Mouse (Mus musculus): ENCODE results near the gene Pi4ka. TPM values are rescaled to one million over a fixed set of nuclear protein-coding genes. Genes with fewer than 3 reads are reported as not detected.

Gene Pi4ka
- total RNA-seq (2021), result 100 to 1,000 TPM; 346 to 353 TPM

DNA sequence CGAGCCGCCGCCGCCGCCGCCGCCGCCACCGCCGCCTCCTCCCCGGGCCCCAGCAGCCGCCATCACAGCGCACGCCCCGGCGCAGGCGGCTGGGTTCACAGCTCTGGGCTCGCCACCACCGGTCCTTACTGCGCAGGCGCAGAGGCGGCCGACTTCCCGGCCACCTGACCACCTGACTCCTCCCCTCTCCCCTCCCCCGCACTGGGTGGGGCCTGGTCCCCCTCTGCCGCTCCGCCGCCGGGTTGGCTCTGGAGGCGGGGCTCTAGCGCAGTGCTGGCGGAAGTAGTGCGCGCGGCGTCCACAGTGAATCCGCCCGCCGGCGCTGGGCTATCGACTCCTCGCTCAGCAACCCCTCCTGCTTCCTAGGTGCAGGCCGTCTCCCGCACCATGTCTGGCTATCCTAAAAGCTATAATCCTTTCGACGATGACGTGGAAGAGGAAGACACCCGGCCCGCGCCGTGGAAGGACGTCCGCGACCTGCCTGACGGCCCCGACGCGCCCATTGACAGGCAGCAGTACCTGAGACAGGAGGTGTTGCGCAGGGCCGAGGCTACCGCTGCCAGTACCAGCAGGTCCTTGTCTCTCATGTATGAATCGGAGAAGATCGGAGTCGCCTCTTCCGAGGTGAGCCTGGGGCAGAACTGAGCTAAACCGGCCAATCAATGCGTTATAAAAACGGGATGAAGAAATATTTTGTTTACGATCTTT lies at the start of gene Pi4ka, which contains the start of gene Snap29:
Gene Pi4ka (minus strand): TSS at position 579 of the 708 bp plus-strand sequence.
Gene Snap29 (plus strand): TSS at position 251 of the 708 bp plus-strand sequence.
- intact Hi-C loops (cut with DNase I), result loop anchor here (5.0 to 10.0 kb wide), 2 partner anchors 46 to 129 kb away; partner anchors contain the start of genes Crkl and Thap7
- peak; percentile 99 to 100 for DNase-seq (ENCODE audit: low spot score in 2 of 2)

DNA sequence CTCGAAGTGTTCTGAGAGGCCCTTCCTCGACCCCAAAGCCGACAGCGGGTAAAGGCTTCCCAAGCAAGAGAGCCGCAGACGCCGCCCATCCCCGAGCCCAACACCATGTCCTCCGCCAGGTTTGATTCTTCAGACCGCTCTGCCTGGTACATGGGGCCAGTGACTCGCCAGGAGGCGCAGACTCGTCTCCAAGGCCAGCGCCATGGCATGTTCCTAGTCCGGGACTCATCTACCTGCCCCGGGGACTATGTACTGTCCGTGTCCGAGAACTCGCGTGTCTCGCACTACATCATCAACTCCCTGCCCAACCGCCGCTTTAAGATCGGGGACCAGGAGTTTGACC lies 46.2 kb upstream of the Pi4ka start:
- intact Hi-C loops (cut with DNase I), result loop anchor here (5.0 kb wide), 1 partner anchor 45 kb away; the partner anchor contains the start of genes Pi4ka and Snap29
- peak in 1 of 2 experiments; percentile 61 for DNase-seq (ENCODE audit: low spot score in 2 of 2)

DNA sequence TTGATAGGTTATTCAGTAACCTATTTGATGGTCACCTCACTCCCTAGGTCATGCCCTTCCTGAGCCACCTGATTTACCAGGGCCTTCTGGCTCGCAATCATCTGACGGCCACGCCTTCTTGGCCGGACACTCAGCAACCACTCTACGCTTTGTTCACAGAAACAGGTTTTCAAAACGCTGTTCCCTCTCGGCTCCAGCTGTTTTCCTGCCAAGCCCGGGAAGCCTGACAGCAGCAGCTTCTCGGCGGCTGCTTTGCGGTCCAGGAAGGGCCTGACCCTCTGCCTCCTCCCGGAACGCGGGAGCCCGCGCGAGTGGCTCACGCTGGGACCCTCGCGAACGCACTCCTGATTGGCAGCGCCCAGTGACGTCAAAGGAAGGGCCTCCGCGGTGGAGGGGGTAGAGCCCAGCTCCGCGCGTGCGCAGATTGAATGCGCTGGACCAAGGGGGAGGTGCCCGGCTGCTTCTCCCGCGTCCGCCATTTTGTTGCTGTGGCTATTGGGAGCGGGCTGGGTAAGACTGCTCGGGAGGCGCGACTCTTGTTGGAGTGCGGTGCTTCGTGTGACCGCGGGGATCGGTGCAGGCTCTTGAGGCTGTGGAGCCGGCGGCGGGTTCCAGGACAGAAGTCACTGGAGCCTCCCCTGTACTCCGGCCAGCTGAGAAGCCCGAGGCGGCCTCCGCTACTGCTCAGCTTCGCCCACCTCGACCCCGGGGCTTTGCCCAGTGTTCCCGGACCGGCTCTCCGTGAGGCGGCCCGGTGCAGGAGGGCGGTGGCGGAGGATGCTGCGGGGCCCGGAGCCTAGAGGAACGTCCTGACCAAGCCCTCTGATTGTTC lies 45.6 kb upstream of the Pi4ka start, which contains the start of gene Crkl:
Gene Crkl (plus strand): TSS at position 447 of the 832 bp plus-strand sequence.
- intact Hi-C loops (cut with DNase I), result loop anchor here (5.0 kb wide), 1 partner anchor 44 kb away; the partner anchor contains the start of genes Pi4ka and Snap29
- DNase-seq (ENCODE audit: low spot score in 2 of 2), result peak; percentile 98

DNA sequence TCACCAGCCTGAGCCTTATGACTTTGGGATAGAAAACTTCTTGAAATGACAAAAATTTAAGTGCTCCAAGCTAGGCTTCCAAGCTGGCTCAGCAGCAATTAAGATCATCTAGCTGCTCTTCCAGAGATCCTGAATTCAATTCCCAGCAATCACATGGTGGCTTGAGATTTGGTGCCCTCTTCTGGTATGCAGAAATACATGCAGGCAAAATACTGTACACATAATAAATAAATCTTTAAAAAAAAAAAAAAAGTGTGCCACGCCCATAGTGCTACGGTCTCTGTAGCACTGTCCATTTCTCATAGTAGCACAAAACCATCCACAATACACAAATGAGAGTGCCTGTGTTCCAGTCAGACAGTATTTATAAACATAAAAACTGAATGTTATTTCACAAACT lies 26.5 kb upstream of the Pi4ka start:
- DNase-seq (ENCODE audit: low spot score in 2 of 2), result no peak
- intact Hi-C loops (cut with DNase I), result no loop called here

DNA sequence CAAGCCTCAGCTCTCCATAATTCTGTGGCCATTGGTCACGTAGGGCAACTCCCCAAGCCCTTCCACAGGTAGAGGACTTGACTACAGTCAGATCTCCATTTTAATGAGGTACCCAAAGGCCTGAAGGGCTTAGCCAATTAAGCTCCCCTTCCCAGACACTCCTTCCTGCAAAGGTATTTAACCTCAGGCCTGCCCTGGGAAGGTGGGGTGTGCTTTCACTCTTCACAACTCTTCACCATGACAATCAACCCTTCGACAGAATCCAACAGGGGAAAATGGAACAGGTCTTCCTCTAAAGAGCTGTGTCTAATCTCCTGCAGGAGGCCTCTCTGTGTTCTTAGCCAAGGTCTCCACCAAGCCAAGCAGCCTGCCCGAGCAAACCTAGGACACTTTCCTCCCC lies 16.9 kb upstream of the Pi4ka start:
- no peak for DNase-seq (ENCODE audit: low spot score in 2 of 2)
- intact Hi-C loops (cut with DNase I), result no loop called here

DNA sequence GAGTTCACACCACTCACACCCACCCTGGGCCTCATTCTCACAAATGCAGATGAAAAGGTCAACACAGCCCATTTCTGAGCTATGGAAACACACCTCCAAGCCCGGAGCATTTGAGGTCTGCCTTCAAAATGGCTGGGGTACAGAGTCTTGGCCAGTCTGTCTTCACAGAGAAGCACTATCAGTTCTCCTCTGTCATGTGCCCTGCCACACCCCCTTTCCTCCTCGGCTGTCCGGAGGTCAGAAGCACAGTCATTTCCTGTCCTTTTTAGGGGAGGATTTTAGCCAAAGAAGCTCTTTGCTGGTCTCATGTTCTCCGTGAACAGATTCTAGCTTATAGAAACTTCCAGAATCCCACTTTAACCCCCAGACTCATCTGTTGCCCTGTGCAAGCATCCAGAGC lies 4.1 kb upstream of the Pi4ka start:
- no peak for DNase-seq (ENCODE audit: low spot score in 2 of 2)

DNA sequence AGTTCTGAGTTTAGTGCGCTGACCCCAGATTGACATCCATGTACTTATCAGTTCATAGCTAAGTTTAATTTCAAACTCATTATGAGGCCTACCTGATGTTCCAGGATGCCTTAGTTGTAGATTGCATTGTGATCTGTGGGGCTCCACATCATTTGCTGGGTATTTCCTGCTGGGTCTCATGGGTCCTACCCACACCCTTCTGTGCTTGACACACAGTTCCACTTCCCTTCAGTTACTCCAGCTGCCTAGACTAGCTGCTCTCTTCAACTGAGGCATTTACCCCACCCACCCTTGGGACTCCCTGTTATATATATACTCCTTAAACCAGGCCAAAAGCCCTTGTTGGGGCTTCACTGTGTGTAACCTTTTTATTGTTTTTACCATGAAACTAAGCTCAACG lies 2.9 kb upstream of the Pi4ka start:
- intact Hi-C loops (cut with DNase I), result loop anchor here (5.0 to 10.0 kb wide), 2 partner anchors 43 to 126 kb away; partner anchors contain the start of genes Crkl and Thap7
- no peak for DNase-seq (ENCODE audit: low spot score in 2 of 2)

More for the DNA sequence above, 4.1 kb upstream of the Pi4ka start:
- intact Hi-C loops (cut with DNase I), result no loop called here

DNA sequence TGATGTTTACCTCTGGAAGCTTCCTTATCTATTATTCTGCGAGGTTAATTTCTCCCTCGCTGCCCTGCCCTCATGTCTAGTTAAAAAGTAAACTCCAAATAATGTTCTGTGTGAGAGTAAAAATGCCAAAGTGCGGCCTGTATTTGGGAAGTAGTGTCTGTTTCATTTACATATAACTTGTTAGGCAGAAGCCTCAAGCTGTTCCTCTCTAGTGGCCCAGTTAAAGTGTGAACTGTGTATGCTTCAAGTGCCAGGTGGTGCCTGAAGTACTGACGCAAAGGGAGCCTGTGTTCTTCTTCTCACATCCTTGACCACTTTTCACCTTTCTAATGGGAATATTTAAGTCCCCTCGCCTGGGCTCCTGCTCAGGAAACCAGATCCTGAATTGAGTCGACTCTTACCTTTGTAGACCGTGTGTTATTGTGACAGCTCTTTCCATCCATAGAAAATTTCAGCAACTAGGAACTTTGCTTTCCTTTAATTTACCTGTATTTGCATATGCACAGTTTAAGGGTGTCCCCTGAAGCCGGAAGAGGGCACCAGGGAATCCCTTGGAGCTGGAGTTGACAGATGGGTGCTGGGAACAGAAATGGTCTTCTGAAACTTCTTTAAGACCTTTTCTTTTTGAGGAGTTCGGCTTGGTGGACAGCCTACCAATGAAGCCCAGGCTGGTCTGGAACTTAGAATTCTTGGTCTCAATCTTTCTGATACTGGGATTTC lies 558 bp upstream of the Pi4ka start:
- DNase-seq (ENCODE audit: low spot score in 2 of 2), result no peak
- intact Hi-C loops (cut with DNase I), result loop anchor here (5.0 to 10.0 kb wide), 2 partner anchors 46 to 128 kb away; partner anchors contain the start of genes Crkl and Thap7

DNA sequence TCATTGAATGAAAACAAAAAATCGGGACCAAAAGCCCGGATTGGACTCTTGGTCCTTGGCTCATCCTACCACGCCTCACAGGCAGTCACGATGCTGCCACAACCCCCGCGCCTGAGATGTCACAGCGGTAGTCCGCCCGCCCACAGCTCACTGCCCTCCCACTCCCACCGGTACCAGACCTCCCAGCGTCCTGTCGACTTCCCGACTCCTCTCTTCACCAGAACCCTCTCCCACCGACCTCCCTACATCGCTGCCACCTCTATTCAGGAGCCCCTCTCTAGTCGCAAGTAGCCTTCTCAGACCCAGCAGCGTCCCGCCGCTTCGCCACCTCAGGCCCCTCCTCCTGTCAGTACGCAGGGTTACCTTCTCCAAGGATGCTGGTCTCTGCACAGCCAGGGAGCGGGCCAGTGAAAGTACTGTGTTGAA lies 830 bp downstream of the Pi4ka start:
- intact Hi-C loops (cut with DNase I), result loop anchor here (5.0 to 10.0 kb wide), 2 partner anchors 47 to 130 kb away; partner anchors contain the start of genes Crkl and Thap7
- DNase-seq (ENCODE audit: low spot score in 2 of 2), result peak; percentile 86 to 90

DNA sequence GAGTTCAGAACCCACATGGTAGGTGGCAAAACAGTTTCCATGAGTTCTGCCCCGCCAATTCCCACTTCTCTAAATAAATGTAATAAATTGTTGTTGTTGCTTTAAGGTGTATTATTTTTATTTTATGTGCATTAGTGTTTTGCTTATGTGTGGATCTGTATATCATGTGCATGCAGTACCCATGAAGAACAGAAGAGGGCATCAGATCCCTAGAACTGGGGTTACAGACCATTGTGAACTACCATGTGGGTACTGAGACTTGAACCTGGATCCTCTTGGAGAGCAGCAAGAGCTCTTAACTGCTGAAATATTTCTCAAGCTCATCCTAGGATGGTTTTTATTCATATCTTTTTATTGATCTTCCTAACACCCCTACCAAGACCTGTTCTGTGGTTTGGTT lies 3.3 kb downstream of the Pi4ka start:
- intact Hi-C loops (cut with DNase I), result loop anchor here (10.0 kb wide), 1 partner anchor 132 kb away; the partner anchor contains the start of gene Thap7

DNA sequence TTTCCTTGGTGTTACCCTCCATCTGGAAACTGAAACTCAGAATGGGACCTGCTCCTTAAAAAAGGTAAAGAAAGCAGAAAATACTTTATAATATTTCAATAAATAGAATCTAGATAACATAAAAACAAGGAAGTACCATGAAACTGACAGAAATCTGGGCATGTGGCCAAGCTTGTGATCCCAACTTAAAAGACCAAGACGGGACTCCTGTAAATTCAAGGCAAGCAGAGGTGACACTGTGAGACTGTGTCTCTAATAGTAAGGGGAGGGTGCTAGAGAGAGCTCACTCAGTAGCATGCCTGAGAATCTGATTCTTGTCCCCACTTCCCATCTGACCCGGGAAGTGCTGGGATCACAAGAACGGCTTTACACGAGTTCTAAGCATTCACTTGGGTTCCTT lies 13.3 kb downstream of the Pi4ka start:
- DNase-seq (ENCODE audit: low spot score in 2 of 2), result no peak
- intact Hi-C loops (cut with DNase I), result no loop called here

More for the DNA sequence above, 3.3 kb downstream of the Pi4ka start:
- no peak for DNase-seq (ENCODE audit: low spot score in 2 of 2)

DNA sequence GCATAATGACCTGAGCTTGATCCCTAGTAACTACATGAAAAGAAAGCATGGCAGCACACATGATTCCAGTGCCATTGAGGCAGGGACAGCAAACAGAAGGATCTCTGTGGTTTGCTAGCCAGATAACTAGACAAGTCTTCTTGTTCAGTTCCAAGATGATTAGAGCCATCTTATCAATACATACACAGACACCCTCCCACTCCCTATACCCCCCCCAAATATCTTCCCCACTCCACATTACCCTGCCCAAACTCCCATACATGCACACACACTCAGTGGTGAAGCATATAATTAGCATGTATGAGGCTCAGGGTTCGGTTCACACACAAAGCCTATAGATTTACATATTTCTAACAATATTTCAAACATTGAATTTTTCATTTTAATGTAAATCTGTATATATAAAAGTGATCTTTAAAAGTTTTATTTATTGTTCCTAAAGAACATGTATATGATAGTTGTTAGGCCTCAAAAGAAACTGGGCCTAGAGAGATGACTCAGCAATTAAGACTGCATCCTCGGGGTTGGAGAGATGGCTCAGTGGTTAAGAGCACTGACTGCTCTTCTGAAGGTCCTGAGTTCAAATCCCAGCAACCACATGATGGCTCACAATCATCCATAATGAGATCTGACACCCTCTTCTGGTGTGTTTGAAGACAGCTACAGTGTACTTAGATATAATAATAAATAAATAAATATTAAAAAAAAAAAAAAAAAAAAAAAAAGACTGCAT lies 22.4 kb downstream of the Pi4ka start:
- intact Hi-C loops (cut with DNase I), result no loop called here
- DNase-seq (ENCODE audit: low spot score in 2 of 2), result no peak

DNA sequence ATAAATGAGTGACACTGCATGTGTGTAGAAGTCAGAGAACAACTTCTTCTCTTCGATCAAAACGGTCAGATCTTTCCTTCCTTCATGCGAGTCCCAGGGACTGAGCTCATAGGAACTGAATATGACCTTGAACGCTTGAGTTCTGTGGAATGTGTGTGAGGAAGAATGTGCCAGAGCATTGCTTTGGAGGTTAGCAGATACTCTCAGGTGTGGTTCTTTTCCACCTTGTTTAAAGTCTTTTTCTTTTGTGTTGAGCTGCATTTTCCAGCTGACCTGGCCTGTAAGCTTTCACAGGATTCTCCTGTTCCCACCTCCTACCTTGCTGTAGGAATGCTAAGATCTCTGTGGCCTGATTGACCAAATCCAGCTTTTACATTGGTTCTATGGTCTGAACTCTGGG lies 23.8 kb downstream of the Pi4ka start:
- no peak for DNase-seq (ENCODE audit: low spot score in 2 of 2)

DNA sequence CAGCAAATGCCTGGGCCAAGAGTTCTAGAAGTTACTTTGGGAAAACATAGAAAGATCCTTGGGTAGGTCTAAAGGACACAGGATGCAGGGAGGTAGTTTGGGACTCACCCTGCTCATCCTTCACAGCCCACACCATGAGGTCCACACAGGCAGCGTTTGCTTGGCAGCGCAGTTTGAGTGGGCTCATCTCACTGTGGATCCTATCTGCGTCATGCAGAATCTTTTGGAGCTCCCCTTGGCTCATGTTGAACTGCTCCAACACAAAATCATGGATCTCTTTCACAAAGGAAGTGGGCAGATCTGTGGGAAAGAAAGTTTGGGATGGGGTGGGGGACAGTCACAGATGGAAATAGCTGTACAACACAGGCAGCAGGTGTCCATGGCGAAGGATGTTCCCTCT lies 47.3 kb downstream of the Pi4ka start:
- intact Hi-C loops (cut with DNase I), result no loop called here
- DNase-seq (ENCODE audit: low spot score in 2 of 2), result peak in 1 of 2 experiments; percentile 34

More for the DNA sequence above, 23.8 kb downstream of the Pi4ka start:
- intact Hi-C loops (cut with DNase I), result no loop called here

DNA sequence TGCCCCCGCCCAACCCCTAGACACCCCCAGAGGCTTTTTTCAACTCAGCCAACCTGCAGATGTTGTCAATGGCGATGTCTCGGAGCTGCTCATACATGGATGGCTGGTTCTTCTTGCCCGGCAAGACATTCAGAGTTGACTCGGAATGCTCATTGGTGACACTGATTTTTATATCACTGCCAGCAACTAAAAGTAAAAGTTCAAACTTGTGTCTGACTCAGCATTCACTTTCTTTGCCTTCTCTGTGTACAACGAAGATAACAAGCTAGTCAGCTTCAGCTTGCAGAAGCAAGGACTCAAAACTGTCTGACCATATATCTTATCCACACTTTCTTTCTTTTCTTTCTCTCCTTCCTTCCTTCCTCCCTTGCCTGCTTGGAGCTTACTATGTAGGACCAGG lies 50.1 kb downstream of the Pi4ka start:
- intact Hi-C loops (cut with DNase I), result no loop called here
- DNase-seq (ENCODE audit: low spot score in 2 of 2), result no peak

DNA sequence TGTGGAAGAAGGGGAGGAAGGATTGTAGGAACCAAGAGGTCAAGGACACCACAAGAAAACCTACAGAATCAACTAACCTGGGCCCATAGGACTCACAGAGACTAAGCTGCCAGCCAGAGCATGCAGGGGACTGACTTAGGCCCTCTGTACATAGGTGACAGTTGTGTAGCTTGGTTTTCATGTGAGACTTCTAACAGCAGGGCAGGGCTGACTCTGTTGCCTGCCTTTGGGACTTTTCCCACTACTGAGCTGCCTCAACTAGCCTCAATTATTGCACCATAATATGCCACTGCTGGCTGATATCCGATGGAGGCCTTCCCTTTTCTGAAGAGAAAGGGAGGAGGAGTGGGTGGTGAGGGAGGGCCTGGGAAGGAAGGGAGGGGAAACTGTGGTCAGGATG lies 59.3 kb downstream of the Pi4ka start:
- intact Hi-C loops (cut with DNase I), result no loop called here
- DNase-seq (ENCODE audit: low spot score in 2 of 2), result no peak

DNA sequence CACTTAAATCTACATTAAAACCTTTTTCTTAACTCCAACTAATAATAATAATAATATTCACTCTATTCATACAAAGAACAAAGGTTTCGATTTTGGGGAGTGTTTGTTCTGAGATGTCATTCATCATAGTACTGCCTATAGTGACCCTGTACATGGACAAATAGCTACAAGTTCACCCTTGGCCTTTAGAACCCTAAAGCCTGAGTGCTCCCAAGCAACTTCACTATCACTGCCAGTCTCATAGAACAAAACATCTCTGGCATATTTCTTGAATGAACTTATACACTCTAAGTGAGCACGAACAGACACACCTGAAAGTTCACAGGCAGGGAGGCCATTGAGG lies 60.3 kb downstream of the Pi4ka start:
- intact Hi-C loops (cut with DNase I), result no loop called here
- DNase-seq (ENCODE audit: low spot score in 2 of 2), result no peak

DNA sequence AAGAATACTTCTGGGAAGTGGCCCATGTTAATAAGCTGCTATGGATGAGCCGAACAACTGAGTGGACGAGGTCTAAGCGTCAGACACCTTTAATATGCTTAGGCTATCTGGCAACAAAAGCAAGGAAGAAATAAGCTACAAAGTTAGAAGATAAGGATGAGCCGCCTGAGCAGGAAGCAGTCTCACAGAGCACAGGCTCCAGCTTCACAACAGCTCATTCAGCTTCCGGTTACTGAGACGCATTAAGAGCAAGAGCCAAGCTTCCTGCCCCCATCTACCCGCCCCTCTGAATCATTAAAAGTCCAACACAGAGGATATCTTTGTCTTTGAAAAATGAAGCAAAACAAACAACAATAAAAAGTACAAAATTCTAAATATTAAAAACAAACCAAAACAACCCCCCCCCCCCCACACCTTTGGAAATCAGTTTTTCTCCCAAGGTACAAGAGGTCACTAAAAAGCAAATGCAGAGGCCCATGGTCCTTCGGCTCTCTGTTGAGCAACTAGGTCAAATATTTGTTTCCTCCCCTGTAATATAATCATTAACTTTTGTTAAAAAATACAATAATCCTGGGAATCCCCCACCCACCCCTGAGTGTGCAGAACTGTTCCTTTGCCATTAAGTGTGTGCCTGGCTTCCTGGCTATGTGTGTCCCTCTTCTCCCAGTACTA lies 60.8 kb downstream of the Pi4ka start:
- DNase-seq (ENCODE audit: low spot score in 2 of 2), result no peak
- intact Hi-C loops (cut with DNase I), result no loop called here
